8 mouse cellular contexts compared by ENCODE assay signal in the genomic region with DNA sequence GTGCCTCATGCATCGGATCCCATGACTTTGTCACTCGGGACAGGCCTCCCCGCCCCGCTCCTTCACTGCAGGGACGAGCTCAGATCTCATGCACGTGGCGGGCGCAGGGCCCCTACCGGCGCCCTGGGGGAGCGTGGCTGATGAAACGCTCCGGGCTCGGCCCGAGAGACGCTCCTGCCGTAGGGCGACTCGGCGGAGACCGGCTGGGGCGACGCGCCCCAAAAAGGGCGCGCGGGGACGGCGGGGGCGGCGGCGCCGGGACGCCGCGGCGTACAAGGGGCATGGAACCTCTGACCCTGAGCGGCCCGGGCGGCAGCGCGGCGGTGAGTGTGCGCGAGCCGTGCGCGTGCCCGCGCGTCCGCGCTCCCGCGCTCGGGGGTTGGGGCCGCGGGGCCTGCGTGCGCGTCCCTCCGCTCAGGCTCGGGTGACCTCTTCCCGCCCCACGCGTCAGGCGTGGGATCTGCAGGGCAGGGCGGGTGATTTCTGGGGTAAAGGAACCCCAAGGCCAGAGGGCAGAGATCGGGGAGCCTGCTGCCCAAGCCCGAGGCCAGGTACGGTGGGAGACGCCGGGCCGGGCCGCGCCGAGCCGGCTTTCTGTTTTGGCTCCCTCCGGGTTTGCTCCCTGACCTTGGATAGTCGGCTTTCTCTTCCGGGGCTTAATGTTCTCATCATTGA. TPM values are rescaled to one million over a fixed set of nuclear protein-coding genes. Genes with fewer than 3 reads are reported as not detected.
DNase-seq lines count a peak whose midpoint lies in the region; ATAC-seq and TF ChIP-seq lines count a peak whose summit lies in the region.

Gene Tmem268, plus strand, starts transcription at position 375 of the 675 bp plus-strand sequence.

- peak within 1 kb of the TSS; percentile 77 for H3K4me3 ChIP-seq in embryonic facial prominence, embryonic 10.5 days
- H3K4me3 ChIP-seq in intestine, postnatal 0 days (ENCODE audit: low read depth, low read length), result peak within 1 kb of the TSS; percentile 63
- H3K4me3 ChIP-seq in limb, embryonic 14.5 days (replicated peaks; ENCODE audit: low read length), result peak within 1 kb of the TSS; percentile 69
- peak within 1 kb of the TSS; percentile 65 for H3K4me3 ChIP-seq in midbrain, embryonic 15.5 days

- H3K9me3 ChIP-seq in embryonic facial prominence, embryonic 10.5 days, result no peaks in the 10 kb centered on the region
- H3K9me3 ChIP-seq in intestine, postnatal 0 days (ENCODE audit: control insufficient read depth), result no peaks in the 10 kb centered on the region
- H3K9me3 ChIP-seq in limb, embryonic 14.5 days (ENCODE audit: control insufficient read depth, low read length), result no peaks in the 10 kb centered on the region
- no peaks in the 10 kb centered on the region for H3K9me3 ChIP-seq in midbrain, embryonic 15.5 days

- peak; percentile 48; the same call in 1 of the 2 replicates for TF ChIP-seq POLR2A in limb, embryonic 14.5 days (IDR thresholded peaks at IDR 0.05; ENCODE audit: borderline replicate concordance, extremely low read depth, insufficient read depth, insufficient read length)

- TF ChIP-seq CTCF in intestine, postnatal 0 days (IDR thresholded peaks at IDR 0.05; ENCODE audit: low read depth), result peak; percentile 47

- peak; percentile 64 for DNase-seq in 3T3-L1 (ENCODE audit: low read depth, low spot score)
- DNase-seq in adrenal gland, postnatal 10 days, result peak; percentile 89
- DNase-seq in embryonic facial prominence, embryonic 10.5 days (ENCODE audit: low spot score), result peak; percentile 86
- DNase-seq in limb, embryonic 14.5 days (ENCODE audit: low spot score), result peak; percentile 48
- peak; percentile 73 to 85 for DNase-seq in spleen, adult 18-20 months

- peak within 1 kb of the TSS; percentile 78 for H3K9ac ChIP-seq in intestine, postnatal 0 days (ENCODE audit: low read depth, low read length)
- peak within 1 kb of the TSS; percentile 92 for H3K9ac ChIP-seq in limb, embryonic 14.5 days (ENCODE audit: low read depth, low read length, severe bottlenecking)
- H3K9ac ChIP-seq in midbrain, embryonic 15.5 days, result peak within 1 kb of the TSS; percentile 63

- H3K4me1 ChIP-seq in embryonic facial prominence, embryonic 10.5 days, result peaks cover 57% of the 10 kb centered on the region
- peaks cover 18% of the 10 kb centered on the region; the same call in 1 of the 2 replicates for H3K4me1 ChIP-seq in intestine, postnatal 0 days (replicated peaks; ENCODE audit: control insufficient read depth, insufficient read depth, low read length)
- H3K4me1 ChIP-seq in limb, embryonic 14.5 days (ENCODE audit: control insufficient read depth, insufficient read depth, low read length), result peaks cover 28% of the 10 kb centered on the region
- H3K4me1 ChIP-seq in midbrain, embryonic 15.5 days, result peaks cover 17% of the 10 kb centered on the region

- under 1% methylated on average over 81 of the region's 81 CpGs for WGBS in embryonic facial prominence, embryonic 10.5 days
- under 1% methylated on average over 70 of the region's 81 CpGs for WGBS in intestine, postnatal 0 days
- under 1% methylated on average over 46 of the region's 81 CpGs for WGBS in limb, embryonic 14.5 days
- under 1% methylated on average over 78 of the region's 81 CpGs for WGBS in midbrain, embryonic 15.5 days

- H3K4me2 ChIP-seq in intestine, postnatal 0 days (replicated peaks; ENCODE audit: low read depth), result peak within 1 kb of the TSS; percentile 83
- peak within 1 kb of the TSS; percentile 79 for H3K4me2 ChIP-seq in limb, embryonic 14.5 days (replicated peaks; ENCODE audit: low read depth, low read length, severe bottlenecking)
- peak within 1 kb of the TSS; percentile 82 for H3K4me2 ChIP-seq in midbrain, embryonic 15.5 days

- H3K36me3 ChIP-seq in embryonic facial prominence, embryonic 10.5 days (replicated peaks), result peaks cover 24% of the 10 kb centered on the region
- H3K36me3 ChIP-seq in intestine, postnatal 0 days (ENCODE audit: control insufficient read depth, insufficient read depth), result 0 out of 2 replicates have a peak, but pooled peaks cover 5% of the 10 kb centered on the region
- peaks cover 11% of the 10 kb centered on the region; the same call in 1 of the 2 replicates for H3K36me3 ChIP-seq in limb, embryonic 14.5 days (ENCODE audit: control insufficient read depth, insufficient read depth, low read length)
- H3K36me3 ChIP-seq in midbrain, embryonic 15.5 days (replicated peaks), result no peaks in the 10 kb centered on the region

- H3K27me3 ChIP-seq in embryonic facial prominence, embryonic 10.5 days (replicated peaks; ENCODE audit: low read depth, poor library complexity, severe bottlenecking), result no peaks in the 10 kb centered on the region
- no peaks in the 10 kb centered on the region for H3K27me3 ChIP-seq in intestine, postnatal 0 days (replicated peaks; ENCODE audit: control insufficient read depth, insufficient read depth, low read length)
- H3K27me3 ChIP-seq in limb, embryonic 14.5 days (ENCODE audit: control insufficient read depth, insufficient read depth, low read length), result no peaks in the 10 kb centered on the region
- H3K27me3 ChIP-seq in midbrain, embryonic 15.5 days (replicated peaks), result no peaks in the 10 kb centered on the region

- peak; percentile 11 for ATAC-seq in granulocyte monocyte progenitor cell, adult 5-6 weeks (replicated peaks; ENCODE audit: poor library complexity, severe bottlenecking)
- ATAC-seq in intestine, postnatal 0 days, result peak; percentile 79
- ATAC-seq in limb, embryonic 14.5 days (ENCODE audit: low FRiP score, low read depth), result peak; percentile 82
- ATAC-seq in midbrain, embryonic 15.5 days (replicated peaks), result peak; percentile 80

- peak within 1 kb of the TSS; percentile 95 for H3K27ac ChIP-seq in embryonic facial prominence, embryonic 10.5 days (replicated peaks)
- H3K27ac ChIP-seq in intestine, postnatal 0 days (ENCODE audit: low read depth, low read length), result peak within 1 kb of the TSS; percentile 88
- H3K27ac ChIP-seq in limb, embryonic 14.5 days (replicated peaks; ENCODE audit: low read depth, low read length), result peak within 1 kb of the TSS; percentile 70
- no peak within 1 kb of the TSS for H3K27ac ChIP-seq in midbrain, embryonic 15.5 days

RNA-seq across cellular contexts. Expression of gene Tmem268, which starts in this region (rescaled TPM):
- 10 to 100 TPM; 10.8 to 15.0 TPM for total RNA-seq in adrenal gland, postnatal 10 days (2021)
- polyA plus RNA-seq in embryonic facial prominence, embryonic 10.5 days (2016; fragmentation: Nextera tagmentation; extraction: Ambion mirVana), result 10.2 and 10.6 TPM in 2 replicates
- 6.5 and 6.6 TPM in 2 replicates for total RNA-seq in granulocyte monocyte progenitor cell, adult 5-6 weeks (2014; fragmentation: Nextera tagmentation)
- total RNA-seq in granulocyte monocyte progenitor cell, adult 5-6 weeks (2017), result 14.6 and 16.7 TPM in 2 replicates
- 15.5 and 18.7 TPM in 2 replicates for polyA plus RNA-seq in intestine, postnatal 0 days (2015; fragmentation: Nextera tagmentation; extraction: Ambion mirVana)
- polyA plus RNA-seq in limb, embryonic 14.5 days (2012; rRNA removed), result 7.1 and 9.6 TPM in 2 replicates
- 6.6 and 7.7 TPM in 2 replicates for polyA plus RNA-seq in limb, embryonic 14.5 days (2014; fragmentation: Nextera tagmentation; extraction: Ambion mirVana)
- polyA plus RNA-seq in midbrain, embryonic 15.5 days (2015; fragmentation: Nextera tagmentation; extraction: Ambion mirVana), result 3.7 and 4.7 TPM in 2 replicates

Comparison
In these comparisons a context has a peak if more than half of its experiments do, and no peak if none do; other contexts are left out.
1. ATAC-seq: peak in every context shown above with its lines; median percentile 82 in limb, embryonic 14.5 days; 80 in midbrain, embryonic 15.5 days; 79 in intestine, postnatal 0 days; 11 in granulocyte monocyte progenitor cell, adult 5-6 weeks.